Mouse (Mus musculus) adrenal gland, adult 8-10 months (tissue): Measurements from ENCODE around the gene Selenom. TPM values are rescaled to one million over a fixed set of nuclear protein-coding genes. Genes with fewer than 3 reads are reported as not detected.

Source experiments
- DNase-seq: peaks from one replicate; pipeline ENCODE4 v3.0.0; 2022
- total RNA-seq, 4 experiments: library from RNA; stranded (reverse); gene quantifications; 2 replicates each; pipeline ENCODE4 v1.2.4; 2022

Selenom gene
- total RNA-seq, 4 experiments from 2014 or later: 39.2 to 61.9 (median 57.1) TPM

GRCm38 (mm10) chr11:3554976-3555375, 40.5 kb downstream of the Selenom start:
- no peak for DNase-seq

GRCm38 (mm10) chr11:3557852-3558251, 43.4 kb downstream of the Selenom start:
- DNase-seq: no peak

GRCm38 (mm10) chr11:3560202-3560601, 45.7 kb downstream of the Selenom start:
- DNase-seq: peak; percentile 44

- DNase-seq: no peak
Observed at GRCm38 (mm10) chr11:3563853-3564252, 49.4 kb downstream of the Selenom start.

- no peak for DNase-seq
Observed at GRCm38 (mm10) chr11:3564451-3564850, 50.0 kb downstream of the Selenom start.

GRCm38 (mm10) chr11:3566018-3566417, 51.5 kb downstream of the Selenom start:
- DNase-seq: no peak

Other genes starting within 250 kb of the Selenom start
- 100 to 1,000 TPM; 104 to 111 (median 110) TPM for gene Drg1, start 248.3 kb upstream of the Selenom start, total RNA-seq
- gene Patz1, start 225.8 kb upstream of the Selenom start, total RNA-seq: 10 to 100 TPM; 31.9 to 47.9 (median 40.5) TPM
- 10 to 100 TPM; 17.2 to 28.2 (median 25.1) TPM for gene Pik3ip1, start 184.3 kb upstream of the Selenom start, total RNA-seq
- 10 to 100 TPM; 19.4 to 36.8 (median 32.2) TPM for gene Limk2, start 105.5 kb upstream of the Selenom start, total RNA-seq
- gene Rnf185, start 62.3 kb upstream of the Selenom start, total RNA-seq: 10 to 100 TPM; 34.8 to 45.3 (median 38.5) TPM
- under 1 TPM; 0.17 to 0.59 (median 0.43) TPM for gene Pla2g3, start 26.4 kb upstream of the Selenom start, total RNA-seq
- 1 to 10 TPM in 1 of 4 experiments, under 1 TPM in 3; 0.55 to 1.0 (median 0.75) TPM for gene Inpp5j, start 9.9 kb upstream of the Selenom start, total RNA-seq
- 10 to 100 TPM; 36.6 to 93.0 (median 52.5) TPM for gene Smtn, start 25.9 kb downstream of the Selenom start, total RNA-seq
- gene Morc2a, start 134.5 kb downstream of the Selenom start, total RNA-seq: 10 to 100 TPM; 44.6 to 64.3 (median 51.3) TPM